Mouse (Mus musculus): Measurements from ENCODE around the gene Zfp57.
"Not testable (repeated sequence)": the region's sequence is repeated elsewhere in the genome, so short reads cannot be mapped to it uniquely, and the experiment has no call there.

Gene Zfp57

GRCm38 (mm10) chr17:37000863-37001262 is at the start of gene Zfp57:
TSS of gene Zfp57 (plus strand) at chr17:37001163.
- no peak for DNase-seq (ENCODE audit: low spot score in 2 of 2)

- DNase-seq (ENCODE audit: low spot score in 2 of 2), result no peak
Measured at GRCm38 (mm10) chr17:36952631-36953030, 48.3 kb upstream of the Zfp57 start.

- DNase-seq (ENCODE audit: low spot score in 2 of 2), result no peak
Measured at GRCm38 (mm10) chr17:36953062-36953461, 47.9 kb upstream of the Zfp57 start.

DNA sequence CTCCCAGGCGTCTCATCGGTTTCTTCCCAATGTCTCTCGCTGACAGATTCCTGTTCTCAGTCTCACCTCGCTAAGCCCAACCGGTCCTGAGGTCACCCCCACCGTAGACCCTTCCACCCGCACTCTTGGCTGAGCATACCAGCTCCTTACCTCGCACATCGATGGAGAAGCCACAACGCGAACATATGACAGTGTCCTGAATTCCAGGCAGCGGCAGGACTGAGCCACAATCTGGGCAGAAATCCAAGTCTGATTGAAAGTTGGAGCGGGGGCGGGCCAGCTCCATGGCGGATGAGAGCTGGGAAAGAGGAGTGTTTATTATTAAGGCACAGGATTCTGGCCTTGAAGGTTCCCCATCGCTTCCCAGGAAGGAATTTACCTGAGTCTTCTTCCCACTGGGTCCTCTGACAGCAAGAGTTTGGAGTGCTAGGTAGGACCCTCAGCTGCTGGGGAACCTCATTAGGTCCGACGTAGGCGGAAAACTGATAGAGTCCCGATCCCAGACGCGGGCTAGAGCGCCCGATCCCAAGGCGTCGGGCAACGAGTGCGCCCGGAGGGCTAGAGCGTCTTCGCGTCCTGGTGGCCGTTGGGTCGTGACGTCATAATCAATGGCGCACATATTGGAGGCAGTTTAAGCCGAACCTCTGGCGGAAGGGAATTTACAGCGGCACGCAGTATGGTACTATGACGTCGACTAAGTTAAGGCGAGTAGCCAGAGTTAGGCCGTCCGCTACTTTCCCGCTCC is 42.8 kb upstream of the Zfp57 start, which contains the start of the genes Znrd1 and Znrd1as:
Gene Znrd1 (minus strand): TSS at position 561 of the 745 bp plus-strand sequence.
Gene Znrd1as (plus strand): TSS at position 594 of the 745 bp plus-strand sequence.
- peak; percentile 94 to 95 for DNase-seq (ENCODE audit: low spot score in 2 of 2)

DNA sequence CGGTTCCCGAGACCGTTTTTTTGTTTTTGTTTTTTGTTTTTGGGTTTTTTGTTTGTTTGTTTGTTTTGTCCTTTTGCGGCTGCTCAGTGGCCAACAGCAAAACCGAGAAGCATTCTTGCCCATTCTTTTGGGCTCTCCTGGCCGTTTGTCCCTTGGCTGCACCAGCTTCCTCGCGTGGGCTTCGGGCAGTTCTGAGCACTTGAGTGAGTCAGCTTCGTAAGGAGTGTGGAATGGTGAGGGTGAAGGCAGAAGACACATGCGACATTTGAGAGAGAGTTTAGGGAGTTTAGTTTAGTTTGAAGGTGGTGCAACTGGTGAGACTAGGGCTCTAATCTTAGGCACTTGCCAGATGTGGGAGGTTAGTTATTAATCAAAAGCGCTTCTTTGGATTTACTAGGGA is 42.1 kb upstream of the Zfp57 start:
- no peak for DNase-seq (ENCODE audit: low spot score in 2 of 2)

GRCm38 (mm10) chr17:36961125-36961524 is 39.8 kb upstream of the Zfp57 start:
- DNase-seq (ENCODE audit: low spot score in 2 of 2), result no peak

- DNase-seq (ENCODE audit: low spot score in 2 of 2), result no peak
Measured at GRCm38 (mm10) chr17:36966875-36967274, 34.1 kb upstream of the Zfp57 start.

DNA sequence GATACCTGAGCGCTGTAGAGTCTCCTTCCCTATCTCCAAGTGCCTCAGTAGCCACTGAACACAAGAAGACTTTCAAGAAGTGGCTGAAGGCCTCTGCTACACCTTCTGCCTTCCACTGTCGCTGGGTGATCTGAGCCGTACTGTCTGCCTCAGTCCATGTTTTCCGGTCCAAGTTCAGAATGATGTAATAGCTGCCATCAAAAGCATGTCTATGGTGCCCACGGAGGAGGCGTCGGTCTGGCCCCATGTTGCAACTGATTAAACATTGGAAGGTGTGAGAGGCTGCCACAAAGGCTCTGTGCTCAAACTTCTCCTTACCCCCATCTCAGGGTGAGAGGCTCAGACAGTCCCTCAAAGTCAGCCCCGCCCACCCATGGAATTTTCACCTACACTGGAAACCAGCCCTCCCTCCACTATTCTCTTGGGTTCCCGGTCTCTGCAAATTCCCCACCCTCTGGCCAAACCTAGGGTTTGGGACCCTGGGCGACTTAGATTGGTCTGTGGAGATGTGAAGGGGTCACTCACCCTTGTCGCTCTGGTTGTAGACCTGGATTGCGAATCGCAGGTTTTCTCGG is 30.6 kb upstream of the Zfp57 start:
- DNase-seq (ENCODE audit: low spot score in 2 of 2), result no peak

DNA sequence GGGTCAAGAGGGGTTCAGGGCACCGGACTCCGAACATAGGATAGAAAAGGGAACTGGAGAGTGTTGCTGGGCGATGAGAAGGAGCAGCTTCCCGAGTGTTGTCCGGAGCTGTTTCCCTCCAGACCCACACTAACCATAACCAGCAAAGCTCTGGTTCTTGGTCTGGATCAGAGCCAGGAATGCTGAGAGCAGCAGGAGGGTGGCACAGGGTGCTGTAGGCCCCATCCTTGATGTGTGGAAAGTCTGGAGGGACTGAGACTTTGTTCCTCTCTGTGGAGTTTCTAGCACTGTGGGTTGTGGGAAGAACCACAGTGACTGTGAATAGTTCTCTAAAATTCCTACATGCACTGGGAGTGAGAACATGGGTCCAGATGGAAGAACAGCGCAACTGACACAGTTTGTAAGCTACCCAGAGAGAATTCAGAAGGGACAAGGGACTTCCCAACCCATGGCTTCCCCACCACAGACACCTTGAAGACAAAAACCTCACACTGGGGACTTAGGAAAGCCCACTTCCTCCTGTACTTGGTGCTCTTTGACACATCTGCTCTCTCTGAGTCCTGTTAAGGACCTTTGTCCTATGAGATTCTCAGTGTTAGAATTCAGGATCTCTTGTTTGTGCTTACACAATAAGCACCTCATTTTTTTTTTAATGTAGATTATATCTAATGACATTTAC is 29.7 kb upstream of the Zfp57 start:
- no peak for DNase-seq (ENCODE audit: low spot score in 2 of 2)

DNA sequence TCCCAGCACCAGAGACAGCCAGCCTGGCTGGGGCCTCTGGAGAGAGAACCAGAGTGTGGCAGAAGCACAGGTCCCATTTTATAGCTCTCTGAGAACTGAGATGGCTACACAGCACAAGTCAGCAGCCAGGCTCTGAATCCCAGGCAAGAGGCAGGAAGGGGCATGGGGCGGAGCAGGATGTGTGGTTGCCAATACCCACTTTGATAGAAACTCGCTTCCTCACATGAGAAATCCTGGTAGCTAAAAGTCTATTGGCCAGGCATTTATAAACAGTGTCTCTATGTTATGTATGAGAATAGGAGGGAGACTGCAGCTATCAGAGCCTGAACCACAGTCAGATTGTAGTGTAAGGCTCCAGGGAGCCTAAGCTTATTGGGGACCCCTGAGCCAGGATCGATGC is 28.2 kb upstream of the Zfp57 start:
- DNase-seq (ENCODE audit: low spot score in 2 of 2), result no peak

- no peak for DNase-seq (ENCODE audit: low spot score in 2 of 2)
Measured at GRCm38 (mm10) chr17:36973271-36973787, 27.6 kb upstream of the Zfp57 start.

- no peak for DNase-seq (ENCODE audit: low spot score in 2 of 2)
Measured at GRCm38 (mm10) chr17:36981221-36981813, 19.6 kb upstream of the Zfp57 start, which contains the start of gene 2410137M14Rik. TSS of gene 2410137M14Rik (minus strand) at chr17:36981237.

DNA sequence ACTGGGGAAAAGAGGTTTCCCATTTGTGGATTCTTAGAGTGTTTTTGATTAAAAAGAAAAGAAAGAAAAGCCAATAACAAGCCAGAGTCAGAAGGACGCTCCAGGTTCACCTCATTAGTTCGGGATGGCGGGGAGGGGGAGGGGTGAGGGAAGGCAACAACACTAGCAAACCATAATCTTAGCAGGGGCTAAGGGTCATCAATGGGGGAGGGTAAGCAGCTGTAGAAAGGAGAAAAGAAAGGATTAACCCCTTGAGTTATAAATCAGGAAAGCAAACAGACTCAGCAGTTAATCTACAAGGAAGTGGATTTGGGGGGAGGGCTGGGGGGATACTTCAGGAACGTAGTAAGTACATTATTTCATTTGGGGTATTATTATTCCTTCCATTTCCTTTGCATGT is 19.1 kb upstream of the Zfp57 start:
- DNase-seq (ENCODE audit: low spot score in 2 of 2), result no peak

DNA sequence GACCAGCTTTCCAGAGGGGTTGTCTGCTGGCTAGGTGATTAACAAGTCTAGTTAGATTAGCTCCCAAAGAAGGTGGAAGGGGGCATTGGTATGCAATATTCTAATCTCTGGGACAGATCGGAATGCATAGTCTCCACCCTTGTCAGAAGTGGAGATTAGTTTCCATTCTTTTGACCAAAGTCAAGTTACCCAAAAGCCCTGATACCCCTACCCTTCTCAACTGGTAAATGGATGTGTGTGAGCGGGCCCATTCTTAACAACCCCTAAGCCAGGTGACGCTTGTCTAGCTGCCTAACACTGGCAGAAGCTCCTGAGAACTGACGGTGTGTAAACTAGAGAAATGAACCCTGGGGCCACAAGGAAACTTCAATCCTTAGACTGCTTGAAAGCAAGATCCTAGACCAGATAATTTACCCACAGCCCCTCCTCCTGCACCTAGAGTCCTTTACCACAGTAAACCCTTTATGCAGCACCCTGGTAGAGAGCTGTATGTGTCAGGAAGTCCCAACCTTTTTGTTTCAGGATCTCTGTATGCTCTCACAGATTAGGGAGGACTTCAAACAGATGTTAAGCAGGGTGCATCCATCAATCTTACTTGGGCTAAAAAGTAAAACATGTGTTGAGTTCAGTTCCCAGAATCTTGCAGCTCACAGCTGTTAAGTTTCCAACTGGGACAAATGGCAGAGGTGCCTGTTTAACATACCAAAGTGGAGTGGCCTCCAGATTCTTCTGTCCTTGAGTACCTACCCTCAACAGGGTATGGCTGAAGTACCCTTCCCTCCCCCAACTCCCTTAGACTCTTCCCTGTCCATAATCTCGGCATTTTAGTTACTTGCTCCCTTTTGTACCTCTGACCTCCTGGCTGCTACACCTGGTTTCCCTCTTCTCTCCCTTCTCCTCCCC is 18.5 kb upstream of the Zfp57 start:
- no peak for DNase-seq (ENCODE audit: low spot score in 2 of 2)

GRCm38 (mm10) chr17:36988475-36988874 is 12.5 kb upstream of the Zfp57 start:
- DNase-seq (ENCODE audit: low spot score in 2 of 2), result no peak

DNA sequence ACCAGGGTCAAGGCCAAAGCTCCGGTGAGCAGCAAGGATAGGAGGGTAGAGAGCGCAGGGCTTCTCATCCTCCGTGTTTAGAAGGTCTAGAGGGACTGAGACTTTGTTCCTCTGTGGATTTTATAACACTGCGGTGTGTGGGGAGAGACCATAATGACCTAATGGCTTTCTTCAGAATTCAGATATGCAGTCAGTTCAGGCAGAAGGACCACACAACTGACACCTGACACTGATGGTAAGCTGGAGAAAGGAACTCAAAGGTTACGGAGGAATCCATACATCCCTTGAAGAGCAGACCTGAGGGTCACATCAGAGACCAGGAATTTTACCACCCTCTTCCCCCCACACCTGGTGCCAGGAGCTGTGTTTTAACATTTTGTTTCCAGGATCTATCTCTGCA is 11.5 kb upstream of the Zfp57 start, which contains the start of gene H2-M5:
Gene H2-M5 (minus strand): TSS at position 101 of the 400 bp plus-strand sequence.
- DNase-seq (ENCODE audit: low spot score in 2 of 2), result no peak

DNA sequence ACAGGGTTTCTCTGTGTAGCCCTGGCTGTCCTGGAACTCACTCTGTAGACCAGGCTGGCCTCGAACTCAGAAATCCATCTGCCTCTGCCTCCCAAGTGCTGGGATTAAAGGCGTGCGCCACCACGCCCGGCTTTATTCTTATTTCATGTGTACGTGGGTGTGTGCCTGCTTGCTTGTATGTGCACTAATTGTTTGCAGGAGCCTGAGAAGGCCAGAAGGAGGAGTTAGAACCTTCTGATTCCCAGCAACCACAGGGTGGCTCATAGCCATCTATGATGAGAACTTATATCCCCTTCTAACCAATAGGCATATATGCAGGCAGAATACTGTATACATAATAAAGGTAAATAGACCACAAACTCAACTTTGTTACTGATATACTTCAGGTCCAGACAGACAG is 10.3 kb upstream of the Zfp57 start:
- DNase-seq (ENCODE audit: low spot score in 2 of 2), result not testable (repeated sequence)

DNA sequence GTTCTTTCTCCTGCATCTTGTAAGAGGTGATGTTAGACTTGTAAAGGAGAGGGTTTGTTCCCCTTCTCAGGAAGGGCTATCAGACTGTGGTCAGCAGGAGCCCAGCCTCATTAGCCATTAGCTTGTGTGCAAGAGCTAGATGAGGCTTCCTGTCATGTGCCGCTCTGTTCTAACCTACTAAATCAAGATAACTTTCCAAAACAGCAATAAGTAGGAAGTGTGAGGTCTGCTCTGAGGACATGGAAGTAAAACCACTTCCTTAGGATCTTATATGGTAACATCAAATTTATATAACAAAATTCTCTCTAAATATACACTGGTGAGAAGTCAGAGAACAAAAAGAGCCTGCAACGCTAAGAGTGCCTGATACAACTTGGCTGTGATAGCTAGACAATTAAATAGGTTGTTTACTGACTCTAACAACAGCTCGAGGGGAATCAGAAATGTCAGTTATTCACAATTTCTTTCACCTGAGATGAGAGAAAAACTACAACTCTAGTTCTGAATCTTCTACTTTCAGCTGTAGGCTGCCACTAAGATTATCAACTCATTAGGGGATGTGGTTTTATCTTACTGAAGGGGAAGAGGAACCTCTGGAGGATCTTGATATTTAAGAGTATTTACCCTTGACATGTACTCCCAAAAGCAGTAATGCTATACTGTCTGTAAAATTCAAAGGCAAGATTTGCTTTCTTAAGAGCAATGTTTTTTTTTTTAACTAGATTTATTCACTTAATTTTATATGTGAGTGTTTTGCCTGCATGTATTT is 8.4 kb upstream of the Zfp57 start:
- DNase-seq (ENCODE audit: low spot score in 2 of 2), result no peak

DNA sequence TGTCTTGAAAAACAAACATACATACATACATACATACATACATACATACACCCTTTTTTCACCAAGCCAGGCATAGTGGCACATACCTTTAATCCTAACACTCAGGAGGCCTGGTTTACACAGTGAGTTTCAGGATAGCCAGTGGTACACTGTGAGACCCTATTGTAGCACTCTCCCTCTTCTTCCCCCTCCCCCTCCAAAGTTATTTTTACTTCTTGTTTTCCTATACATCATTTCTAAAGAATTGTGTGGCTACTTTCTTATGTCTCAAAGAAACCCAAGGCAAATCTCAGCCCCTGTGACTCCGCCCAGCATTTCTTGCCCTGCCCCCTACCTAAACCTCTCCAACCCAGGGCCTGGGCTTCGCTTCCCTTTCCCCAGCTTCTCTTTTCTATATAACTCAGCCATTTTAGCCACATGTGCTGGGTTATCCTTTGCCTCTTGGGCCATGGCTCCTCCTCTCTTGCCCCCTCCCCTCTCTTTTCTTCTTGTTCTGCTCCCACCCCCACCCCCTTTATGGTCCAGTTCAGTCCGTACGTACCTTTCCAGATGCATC is 7.1 kb upstream of the Zfp57 start:
- no peak for DNase-seq (ENCODE audit: low spot score in 2 of 2)

GRCm38 (mm10) chr17:36994528-36994927 is 6.4 kb upstream of the Zfp57 start:
- DNase-seq (ENCODE audit: low spot score in 2 of 2), result no peak
